Mouse (Mus musculus): ENCODE measurements around the gene N4bp1.

N4bp1 gene

GRCm38 (mm10) chr8:86762806-86763205, 122.3 kb downstream of the N4bp1 start:
- no peak for DNase-seq (ENCODE audit: low read depth, low spot score)

- DNase-seq (ENCODE audit: low read depth, low spot score), result no peak
Observed at GRCm38 (mm10) chr8:86760746-86761145, 124.3 kb downstream of the N4bp1 start.

GRCm38 (mm10) chr8:86759090-86759491, 126.0 kb downstream of the N4bp1 start:
- no peak for DNase-seq (ENCODE audit: low read depth, low spot score)

- DNase-seq (ENCODE audit: low read depth, low spot score), result no peak
Observed at GRCm38 (mm10) chr8:86758651-86759050, 126.4 kb downstream of the N4bp1 start.

Measured in c-Kit-negative CD71-positive TER-119-positive erythroid progenitor cells, embryonic 14.5 days (primary cell).